Mouse (Mus musculus): ENCODE measurements around the gene Plce1. TPM values are rescaled to one million over a fixed set of nuclear protein-coding genes. Genes with fewer than 3 reads are reported as not detected.
A peak's percentile ranks its signal among the peaks of the same experiment; 100 is the strongest.

Plce1 gene
- polyA plus RNA-seq, 1 experiment from 2014 or later = 11.2 TPM

GRCm38 (mm10) chr19:38460696-38461095, 20.2 kb upstream of the Plce1 start:
- Histone ChIP-seq H3K9ac (ENCODE audit: low read length) (no peak overlapping the region), H3K27ac (ENCODE audit: low read depth, low read length) (no peak overlapping the region), H3K4me2 (ENCODE audit: low read depth) (no peak overlapping the region), H3K9me3 (ENCODE audit: control insufficient read depth, low read length) (0 out of 2 replicates have a peak, but pooled peaks cover 3% of the 10 kb centered on the region), H3K27me3 (ENCODE audit: control insufficient read depth, insufficient read depth, low read length) (no peaks in the 10 kb centered on the region), H3K36me3 (ENCODE audit: control insufficient read depth, insufficient read depth, low read length) (no peaks in the 10 kb centered on the region), H3K4me1 (ENCODE audit: control insufficient read depth, insufficient read depth, low read length) (no peaks in the 10 kb centered on the region), H3K4me3 (ENCODE audit: low read depth, low read length) (no peak overlapping the region)
- DNase-seq (ENCODE audit: low spot score) (no peak), ATAC-seq (ENCODE audit: insufficient read depth, low FRiP score, low TSS enrichment) (no peak)
- 82% methylated on average over 4 of the region's 4 CpGs for WGBS

- H3K4me3 ChIP-seq (ENCODE audit: low read depth, low read length) = no peak overlapping the region
- H3K27ac ChIP-seq (ENCODE audit: low read depth, low read length) = no peak overlapping the region
- H3K9ac ChIP-seq (ENCODE audit: low read length) = no peak overlapping the region
- no peaks in the 10 kb centered on the region for H3K9me3 ChIP-seq (ENCODE audit: control insufficient read depth, low read length)
- ATAC-seq (ENCODE audit: insufficient read depth, low FRiP score, low TSS enrichment) (no peak), DNase-seq (ENCODE audit: low spot score) (no peak)
- WGBS = 85% methylated on average over 10 of the region's 10 CpGs
- H3K27me3 ChIP-seq (ENCODE audit: control insufficient read depth, insufficient read depth, low read length) = no peaks in the 10 kb centered on the region
- H3K4me2 ChIP-seq (ENCODE audit: low read depth) = no peak overlapping the region
- H3K36me3 ChIP-seq (ENCODE audit: control insufficient read depth, insufficient read depth, low read length) = no peaks in the 10 kb centered on the region
- no peaks in the 10 kb centered on the region for H3K4me1 ChIP-seq (ENCODE audit: control insufficient read depth, insufficient read depth, low read length)
These were observed 10.5 kb upstream of the Plce1 start for GRCm38 (mm10) chr19:38470257-38470893.

- H3K36me3 ChIP-seq (ENCODE audit: control insufficient read depth, insufficient read depth, low read length) = no peaks in the 10 kb centered on the region
- no peak overlapping the region for H3K4me3 ChIP-seq (ENCODE audit: low read depth, low read length)
- 60% methylated on average over 7 of the region's 7 CpGs for whole genome bisulfite sequencing
- H3K27ac ChIP-seq (ENCODE audit: low read depth, low read length) = no peak overlapping the region
- DNase-seq (ENCODE audit: low spot score) (no peak), ATAC-seq (ENCODE audit: insufficient read depth, low FRiP score, low TSS enrichment) (no peak)
- peaks cover 21% of the 10 kb centered on the region; the same call in 1 of the 2 replicates for H3K4me1 ChIP-seq (ENCODE audit: control insufficient read depth, insufficient read depth, low read length)
- no peaks in the 10 kb centered on the region for H3K9me3 ChIP-seq (ENCODE audit: control insufficient read depth, low read length)
- H3K27me3 ChIP-seq (ENCODE audit: control insufficient read depth, insufficient read depth, low read length) = no peaks in the 10 kb centered on the region
- no peak overlapping the region for H3K4me2 ChIP-seq (ENCODE audit: low read depth)
- no peak overlapping the region for H3K9ac ChIP-seq (ENCODE audit: low read length)
These were observed 5.5 kb upstream of the Plce1 start for GRCm38 (mm10) chr19:38475394-38475793.

GRCm38 (mm10) chr19:38478286-38478685, 2.6 kb upstream of the Plce1 start:
- Histone ChIP-seq H3K4me1 (ENCODE audit: control insufficient read depth, insufficient read depth, low read length) (peaks cover 27% of the 10 kb centered on the region; the same call in 1 of the 2 replicates), H3K4me3 (ENCODE audit: low read depth, low read length) (no peak overlapping the region), H3K27ac (ENCODE audit: low read depth, low read length) (peak overlapping the region; percentile 76), H3K36me3 (ENCODE audit: control insufficient read depth, insufficient read depth, low read length) (no peaks in the 10 kb centered on the region), H3K4me2 (ENCODE audit: low read depth) (0 out of 2 replicates have a peak overlapping the region, but pooled peaks have one; percentile 6), H3K27me3 (ENCODE audit: control insufficient read depth, insufficient read depth, low read length) (no peaks in the 10 kb centered on the region), H3K9me3 (ENCODE audit: control insufficient read depth, low read length) (no peaks in the 10 kb centered on the region), H3K9ac (ENCODE audit: low read length) (no peak overlapping the region)
- WGBS = 19% methylated on average over 5 of the region's 5 CpGs
- peak; percentile 32 for DNase-seq (ENCODE audit: low spot score)
- ATAC-seq (ENCODE audit: insufficient read depth, low FRiP score, low TSS enrichment) = peak; percentile 24; the same call in 1 of the 2 replicates

- Histone ChIP-seq H3K9ac (ENCODE audit: low read length) (no peak overlapping the region), H3K9me3 (ENCODE audit: control insufficient read depth, low read length) (no peaks in the 10 kb centered on the region), H3K27me3 (ENCODE audit: control insufficient read depth, insufficient read depth, low read length) (no peaks in the 10 kb centered on the region), H3K4me3 (ENCODE audit: low read depth, low read length) (no peak overlapping the region), H3K4me2 (ENCODE audit: low read depth) (peak overlapping the region; percentile 6; the same call in 1 of the 2 replicates), H3K27ac (ENCODE audit: low read depth, low read length) (peak overlapping the region; percentile 76), H3K36me3 (ENCODE audit: control insufficient read depth, insufficient read depth, low read length) (no peaks in the 10 kb centered on the region), H3K4me1 (ENCODE audit: control insufficient read depth, insufficient read depth, low read length) (peaks cover 29% of the 10 kb centered on the region)
- ATAC-seq (ENCODE audit: insufficient read depth, low FRiP score, low TSS enrichment) (peak; percentile 66), DNase-seq (ENCODE audit: low spot score) (peak; percentile 66)
- 14% methylated on average over 7 of the region's 7 CpGs for WGBS
These were observed 2.0 kb upstream of the Plce1 start for GRCm38 (mm10) chr19:38478948-38479347.

GRCm38 (mm10) chr19:38479473-38479872, 1.4 kb upstream of the Plce1 start:
- no peak for ATAC-seq (ENCODE audit: insufficient read depth, low FRiP score, low TSS enrichment)
- H3K4me1 ChIP-seq (ENCODE audit: control insufficient read depth, insufficient read depth, low read length) = peaks cover 29% of the 10 kb centered on the region
- H3K9me3 ChIP-seq (ENCODE audit: control insufficient read depth, low read length) = no peaks in the 10 kb centered on the region
- no peak overlapping the region for H3K9ac ChIP-seq (ENCODE audit: low read length)
- peak overlapping the region; percentile 76 for H3K27ac ChIP-seq (ENCODE audit: low read depth, low read length)
- 83% methylated on average over 5 of the region's 5 CpGs for WGBS
- DNase-seq (ENCODE audit: low spot score) = no peak
- H3K27me3 ChIP-seq (ENCODE audit: control insufficient read depth, insufficient read depth, low read length) = no peaks in the 10 kb centered on the region
- no peaks in the 10 kb centered on the region for H3K36me3 ChIP-seq (ENCODE audit: control insufficient read depth, insufficient read depth, low read length)
- H3K4me3 ChIP-seq (ENCODE audit: low read depth, low read length) = no peak overlapping the region
- H3K4me2 ChIP-seq (ENCODE audit: low read depth) = peak overlapping the region; percentile 6; the same call in 1 of the 2 replicates

GRCm38 (mm10) chr19:38480156-38480720, 671 bp upstream of the Plce1 start:
- Histone ChIP-seq H3K9me3 (ENCODE audit: control insufficient read depth, low read length) (no peaks in the 10 kb centered on the region), H3K4me2 (ENCODE audit: low read depth) (peak overlapping the region; percentile 92), H3K4me1 (ENCODE audit: control insufficient read depth, insufficient read depth, low read length) (peaks cover 33% of the 10 kb centered on the region), H3K27ac (ENCODE audit: low read depth, low read length) (peak overlapping the region; percentile 68; the same call in 1 of the 2 replicates), H3K36me3 (ENCODE audit: control insufficient read depth, insufficient read depth, low read length) (no peaks in the 10 kb centered on the region), H3K27me3 (ENCODE audit: control insufficient read depth, insufficient read depth, low read length) (no peaks in the 10 kb centered on the region), H3K9ac (ENCODE audit: low read length) (peak overlapping the region; percentile 85), H3K4me3 (ENCODE audit: low read depth, low read length) (peak overlapping the region; percentile 79)
- ATAC-seq (ENCODE audit: insufficient read depth, low FRiP score, low TSS enrichment) (peak; percentile 6; the same call in 1 of the 2 replicates), DNase-seq (ENCODE audit: low spot score) (no peak)
- WGBS = 11% methylated on average over 12 of the region's 12 CpGs

GRCm38 (mm10) chr19:38481906-38482305, 997 bp downstream of the Plce1 start:
- Histone ChIP-seq H3K4me1 (ENCODE audit: control insufficient read depth, insufficient read depth, low read length) (peaks cover 43% of the 10 kb centered on the region), H3K9ac (ENCODE audit: low read length) (no peak overlapping the region; the same call in 1 of the 2 replicates), H3K4me2 (ENCODE audit: low read depth) (peak overlapping the region; percentile 92), H3K27me3 (ENCODE audit: control insufficient read depth, insufficient read depth, low read length) (no peaks in the 10 kb centered on the region), H3K27ac (ENCODE audit: low read depth, low read length) (no peak overlapping the region; the same call in 1 of the 2 replicates), H3K4me3 (ENCODE audit: low read depth, low read length) (peak overlapping the region; percentile 79), H3K9me3 (ENCODE audit: control insufficient read depth, low read length) (no peaks in the 10 kb centered on the region), H3K36me3 (ENCODE audit: control insufficient read depth, insufficient read depth, low read length) (no peaks in the 10 kb centered on the region)
- no peak for DNase-seq (ENCODE audit: low spot score)
- 15% methylated on average over 8 of the region's 8 CpGs for WGBS
- no peak for ATAC-seq (ENCODE audit: insufficient read depth, low FRiP score, low TSS enrichment)

All from neural tube, embryonic 11.5 days (tissue).